Mouse (Mus musculus) cortical plate, adult 2 months (tissue): ENCODE data around the gene Zbtb38.

Experiments used
- CTCF ChIP-seq: fragments of 200-500 bp; IDR thresholded peaks from 2 replicates; pipeline ENCODE4 v1.5.1; 2011; ENCODE audit warnings: mild to moderate bottlenecking, control low read depth, low read length; ENCODE audit not compliant: insufficient read depth; ENCODE audit errors: extremely low read depth
- POLR2A ChIP-seq: fragments of 200-500 bp; IDR thresholded peaks from 2 replicates; pipeline ENCODE4 v1.6.1; 2011; ENCODE audit warnings: mild to moderate bottlenecking, low read length, control low read depth; ENCODE audit not compliant: insufficient read depth; ENCODE audit errors: extremely low read depth

DNA sequence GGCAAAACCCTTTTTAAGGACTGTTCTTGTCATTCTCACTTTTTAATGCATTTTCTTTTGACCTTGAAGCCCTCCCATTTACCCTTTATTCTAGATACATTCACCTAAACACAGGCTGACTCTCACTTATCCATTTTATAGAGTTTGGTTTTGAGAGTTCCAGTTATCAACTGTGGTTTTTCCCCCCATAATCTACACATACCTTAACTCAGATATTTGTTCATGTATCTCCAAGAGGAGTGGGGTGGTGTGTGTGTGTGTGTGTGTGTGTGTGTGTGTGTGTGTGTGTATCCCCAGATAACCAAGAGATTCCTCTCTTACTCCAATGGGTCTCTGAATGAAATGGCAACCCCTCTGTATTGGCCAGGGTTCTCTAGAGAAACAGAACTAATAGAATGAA lies 13.4 kb upstream of the Zbtb38 start:
- TF ChIP-seq CTCF (no peak), POLR2A (no peak)
